Mouse (Mus musculus) forebrain, postnatal 0 days (tissue): ENCODE measurements around the gene Osgin1. TPM values are rescaled to one million over a fixed set of nuclear protein-coding genes. Genes with fewer than 3 reads are reported as not detected.

ENCODE experiments used
- ATAC-seq: fragments of 200-750 bp; cut with Nextera tagmentation; 2 replicates; pipeline ENCODE4 v1.8.0; 2017; ENCODE audit warnings: mild to moderate bottlenecking, moderate library complexity
- DNase-seq: peaks from one replicate; pipeline ENCODE4 v3.0.0-alpha.2; 2015
- H3K27ac ChIP-seq: fragments of 300-500 bp; sonication (generic); 2 replicates; pipeline ENCODE4 v1.5.1; 2014; ENCODE audit warnings: low read depth, mild to moderate bottlenecking, antibody characterized with exemption, low read length, moderate library complexity, mixed read lengths
- H3K27me3 ChIP-seq: fragments of 300-500 bp; sonication (generic); 2 replicates; pipeline ENCODE4 v1.6.1; 2014; ENCODE audit warnings: mild to moderate bottlenecking, low read length, mixed read lengths; ENCODE audit not compliant: insufficient read depth
- H3K36me3 ChIP-seq: fragments of 300-500 bp; sonication (generic); 2 replicates; pipeline ENCODE4 v1.6.1; 2014; ENCODE audit warnings: mild to moderate bottlenecking, moderate library complexity; ENCODE audit not compliant: insufficient read depth
- H3K4me1 ChIP-seq: fragments of 300-500 bp; sonication (generic); 2 replicates; pipeline ENCODE4 v1.6.1; 2014; ENCODE audit warnings: antibody characterized with exemption; ENCODE audit not compliant: insufficient read depth
- H3K4me2 ChIP-seq: fragments of 300-500 bp; sonication (generic); 2 replicates; pipeline ENCODE4 v1.6.1; 2014; ENCODE audit warnings: low read depth, mild to moderate bottlenecking, moderate library complexity
- H3K4me3 ChIP-seq: fragments of 300-500 bp; sonication (generic); 2 replicates; pipeline ENCODE4 v1.5.1; 2014; ENCODE audit warnings: low read depth, low read length, mixed read lengths
- H3K9ac ChIP-seq: fragments of 300-500 bp; sonication (generic); 2 replicates; pipeline ENCODE4 v1.6.1; 2014; ENCODE audit warnings: mild to moderate bottlenecking
- H3K9me3 ChIP-seq: fragments of 300-500 bp; sonication (generic); 2 replicates; pipeline ENCODE4 v1.6.1; 2016; ENCODE audit warnings: low read length
- CTCF ChIP-seq: sonication (generic); IDR thresholded peaks from 2 replicates; pipeline ENCODE4 v1.5.1; 2016; ENCODE audit warnings: antibody characterized with exemption, control low read depth, low read depth
- WGBS: fragments of 180-500 bp; shearing (Covaris S2); extraction: QIAGEN DNeasy Blood & Tissue Kit; methylation state at CpG from one replicate; pipeline ENCODE4 v1.1.7; 2014; 5-methylcytosine and 5-hydroxymethylcytosine counted together
- polyA plus RNA-seq: library from polyadenylated mRNA; unstranded; fragments of >200 nt; fragmentation: Nextera tagmentation; extraction: Ambion mirVana; gene quantifications from 2 replicates; pipeline ENCODE4 v1.2.1, GENCODE M21; 2015
- total RNA-seq: library from RNA; depleted of rRNA; stranded (reverse); fragments of >200 nt; gene quantifications from 2 replicates; pipeline ENCODE4 v1.2.3, GENCODE M21; 2014; rRNA removed

The Osgin1 gene
- not detected in 2 replicates for total RNA-seq
- polyA plus RNA-seq, result 0.12 and 0.19 TPM in 2 replicates

DNA sequence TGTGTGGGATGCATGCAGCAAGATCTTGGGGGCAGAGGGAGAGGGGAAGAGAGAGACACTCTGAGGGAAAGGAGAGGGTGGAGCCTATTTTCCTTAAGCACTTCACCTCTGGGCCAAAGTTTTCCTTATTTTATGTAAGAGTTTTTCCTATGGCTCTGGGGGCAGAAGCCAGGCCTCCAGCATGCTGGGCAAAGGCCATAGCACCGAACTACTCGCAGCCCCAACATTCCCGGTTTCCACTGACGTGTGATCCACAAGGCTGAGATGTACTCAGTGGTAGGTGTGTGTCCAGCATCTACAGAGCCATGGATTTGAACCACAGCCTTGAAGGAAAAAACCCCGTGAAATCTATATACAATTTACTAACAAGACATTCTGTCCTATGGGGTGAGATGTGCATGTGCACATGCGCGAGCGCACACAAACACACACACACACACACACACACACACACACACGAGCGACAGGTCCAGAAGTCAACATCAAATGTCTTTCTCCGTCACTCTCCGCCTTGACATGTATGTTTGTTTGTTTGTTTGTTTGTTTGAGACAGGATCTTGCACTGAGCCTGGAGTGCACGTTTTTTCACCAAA is at the start of gene Osgin1:
Osgin1 (plus strand) TSS at position 543 of the 593 bp plus-strand sequence.
- H3K9me3 ChIP-seq, result no peaks in the 10 kb centered on the region
- no peak within 1 kb of the TSS for H3K4me3 ChIP-seq
- no peak within 1 kb of the TSS for H3K4me2 ChIP-seq
- ATAC-seq, result no peak
- H3K27ac ChIP-seq, result no peak within 1 kb of the TSS
- H3K4me1 ChIP-seq, result no peaks in the 10 kb centered on the region
- 90% methylated on average over 13 of the region's 13 CpGs for WGBS
- H3K9ac ChIP-seq, result no peak within 1 kb of the TSS
- H3K36me3 ChIP-seq, result no peaks in the 10 kb centered on the region
- no peak for TF ChIP-seq CTCF
- no peak for DNase-seq
- no peaks in the 10 kb centered on the region for H3K27me3 ChIP-seq

DNA sequence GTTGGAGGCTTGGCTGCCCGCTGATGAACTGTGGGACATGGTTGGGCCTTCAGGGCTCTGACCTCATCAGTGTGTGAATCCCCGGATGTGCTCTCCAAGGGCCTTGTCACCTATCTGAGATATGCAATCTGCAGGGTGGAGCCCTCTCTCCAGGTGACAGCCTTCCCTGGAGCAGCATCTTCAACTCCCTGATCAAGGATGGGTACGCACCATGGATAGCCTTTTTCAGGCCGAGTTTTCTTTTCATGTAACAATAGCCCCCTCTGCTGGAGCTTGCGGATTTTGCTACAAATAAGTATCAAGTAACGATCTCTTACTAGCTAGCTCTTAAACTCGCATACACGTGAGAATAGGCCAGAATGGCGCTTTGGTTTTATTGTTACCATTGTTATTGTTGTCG is 49.4 kb upstream of the Osgin1 start:
- 24% methylated on average over 10 of the region's 10 CpGs for WGBS
- H3K27me3 ChIP-seq, result no peaks in the 10 kb centered on the region
- H3K4me1 ChIP-seq, result no peaks in the 10 kb centered on the region
- no peaks in the 10 kb centered on the region for H3K36me3 ChIP-seq
- no peak overlapping the region for H3K27ac ChIP-seq
- ATAC-seq, result peak; percentile 54
- peak; percentile 82 for TF ChIP-seq CTCF
- DNase-seq, result peak; percentile 94
- H3K4me3 ChIP-seq, result no peak overlapping the region
- no peak overlapping the region for H3K9ac ChIP-seq
- H3K9me3 ChIP-seq, result no peaks in the 10 kb centered on the region
- H3K4me2 ChIP-seq, result no peak overlapping the region

DNA sequence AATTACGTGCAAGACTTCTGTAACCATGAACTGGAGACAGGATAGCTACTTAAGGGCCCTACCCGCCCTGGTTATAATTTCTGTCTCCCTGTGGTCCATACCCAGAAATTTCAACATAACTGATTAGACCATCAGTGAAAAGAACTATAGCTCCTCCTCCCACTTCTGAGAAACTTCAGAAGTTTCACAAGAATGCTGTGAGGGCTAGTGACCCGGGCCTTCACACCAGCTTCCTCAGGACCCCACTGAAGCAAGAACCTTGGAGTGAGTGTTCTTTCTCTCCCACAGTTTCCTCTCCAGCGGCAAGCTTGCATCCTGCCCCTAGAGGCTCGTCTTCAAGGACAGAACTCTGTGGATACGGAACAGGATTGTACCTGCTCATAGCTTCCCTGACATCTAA is 48.1 kb upstream of the Osgin1 start:
- Histone ChIP-seq H3K4me1 (no peaks in the 10 kb centered on the region), H3K9ac (no peak overlapping the region), H3K27ac (no peak overlapping the region), H3K36me3 (no peaks in the 10 kb centered on the region), H3K4me2 (no peak overlapping the region), H3K27me3 (no peaks in the 10 kb centered on the region), H3K4me3 (no peak overlapping the region), H3K9me3 (no peaks in the 10 kb centered on the region)
- DNase-seq, result no peak
- 74% methylated on average over 6 of the region's 6 CpGs for WGBS
- ATAC-seq, result no peak
- TF ChIP-seq CTCF, result no peak

DNA sequence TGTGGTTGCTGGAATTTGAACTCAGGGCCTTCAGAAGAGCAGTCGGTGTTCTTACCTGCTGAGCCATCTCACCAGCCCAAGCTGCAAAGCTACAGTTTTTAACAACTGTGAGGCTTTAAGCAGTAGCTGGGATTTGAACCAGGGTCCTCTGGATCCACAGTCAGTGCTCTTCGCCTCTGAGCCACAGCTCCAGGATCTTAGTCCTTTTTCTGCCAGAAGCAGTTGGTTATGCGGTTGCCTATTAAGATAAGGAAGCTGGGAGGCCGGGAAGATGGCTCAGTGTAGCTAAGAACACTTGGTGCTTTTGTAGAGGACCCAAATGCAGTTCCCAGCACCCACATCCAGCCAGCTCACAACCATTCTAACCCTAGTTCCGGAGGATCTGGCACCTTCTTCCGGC is 46.9 kb upstream of the Osgin1 start:
- DNase-seq, result no peak
- TF ChIP-seq CTCF, result no peak
- Histone ChIP-seq H3K27ac (no peak overlapping the region), H3K4me1 (no peaks in the 10 kb centered on the region), H3K9me3 (no peaks in the 10 kb centered on the region), H3K36me3 (no peaks in the 10 kb centered on the region), H3K9ac (no peak overlapping the region), H3K4me2 (no peak overlapping the region), H3K4me3 (no peak overlapping the region), H3K27me3 (no peaks in the 10 kb centered on the region)
- WGBS, result 82% methylated on average over 6 of the region's 6 CpGs
- no peak for ATAC-seq

DNA sequence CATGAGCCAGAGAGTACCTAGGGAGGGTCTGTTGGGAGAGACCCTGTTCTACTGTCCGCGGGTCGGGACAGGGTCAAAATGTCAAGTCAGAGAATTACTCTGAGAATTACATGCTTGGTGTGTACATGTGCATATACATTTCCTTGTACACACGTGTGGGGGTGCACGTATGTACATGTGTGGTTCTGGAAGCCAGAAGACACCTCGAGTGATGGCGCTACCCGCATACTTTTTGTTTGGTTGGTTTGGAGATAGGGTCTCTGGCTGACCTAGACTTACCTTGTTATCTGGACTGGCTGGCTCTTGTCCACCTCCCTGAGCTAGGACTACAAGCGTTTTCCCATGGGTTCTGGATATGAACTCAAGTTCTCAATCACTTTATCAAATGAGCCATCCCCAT is 39.8 kb upstream of the Osgin1 start:
- H3K4me1 ChIP-seq, result peaks cover 7% of the 10 kb centered on the region; the same call in 1 of the 2 replicates
- DNase-seq (no peak), ATAC-seq (no peak)
- H3K4me2 ChIP-seq, result peak overlapping the region; percentile 98
- no peak for TF ChIP-seq CTCF
- H3K27ac ChIP-seq, result no peak overlapping the region
- H3K9ac ChIP-seq, result peak overlapping the region; percentile 85
- H3K9me3 ChIP-seq, result no peaks in the 10 kb centered on the region
- H3K27me3 ChIP-seq, result no peaks in the 10 kb centered on the region
- H3K36me3 ChIP-seq, result no peaks in the 10 kb centered on the region; the same call in 1 of the 2 replicates
- peak overlapping the region; percentile 77 for H3K4me3 ChIP-seq
- WGBS, result 79% methylated on average over 9 of the region's 9 CpGs

DNA sequence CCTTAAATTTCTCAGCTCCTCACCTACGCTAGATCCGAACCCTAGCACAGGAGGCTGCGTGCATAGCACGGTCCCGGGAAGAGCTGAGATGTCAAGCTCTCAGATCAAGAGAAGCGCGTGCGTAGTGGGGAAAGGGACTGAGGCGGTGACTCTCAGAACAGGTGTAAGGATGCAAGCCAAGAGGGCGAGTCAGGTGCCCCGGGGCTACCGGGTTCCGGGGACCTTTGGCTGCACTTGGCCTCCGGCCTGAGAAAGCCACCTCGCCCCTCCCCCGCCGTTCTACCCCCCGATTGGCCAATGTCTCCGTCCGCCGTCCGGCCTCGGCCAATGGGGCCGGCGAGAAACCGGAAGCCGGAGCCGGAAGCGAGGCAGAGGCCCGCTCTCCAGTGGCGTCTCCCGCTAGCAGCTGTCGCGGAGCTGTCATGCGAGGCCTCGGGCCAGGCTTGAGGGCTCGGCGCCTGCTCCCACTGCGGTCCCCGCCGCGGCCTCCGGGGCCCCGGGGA is 39.3 kb upstream of the Osgin1 start, which contains the start of gene Mlycd:
Mlycd (plus strand) TSS at position 355 of the 503 bp plus-strand sequence.
- no peaks in the 10 kb centered on the region; the same call in 1 of the 2 replicates for H3K36me3 ChIP-seq
- H3K4me2 ChIP-seq, result peak within 1 kb of the TSS; percentile 98
- peak; percentile 97 for ATAC-seq
- no peaks in the 10 kb centered on the region for H3K9me3 ChIP-seq
- 2% methylated on average over 35 of the region's 44 CpGs for WGBS
- no peak for TF ChIP-seq CTCF
- peak within 1 kb of the TSS; percentile 77 for H3K4me3 ChIP-seq
- no peaks in the 10 kb centered on the region for H3K27me3 ChIP-seq
- H3K27ac ChIP-seq, result peak within 1 kb of the TSS; percentile 94
- peak; percentile 93 for DNase-seq
- peaks cover 7% of the 10 kb centered on the region; the same call in 1 of the 2 replicates for H3K4me1 ChIP-seq
- H3K9ac ChIP-seq, result peak within 1 kb of the TSS; percentile 85
